Mouse (Mus musculus) limb, embryonic 15.5 days (tissue): ENCODE results near the gene Cdh8. TPM values are rescaled to one million over a fixed set of nuclear protein-coding genes. Genes with fewer than 3 reads are reported as not detected.

Experiments
- ATAC-seq: fragments of 200-750 bp; cut with Nextera tagmentation; 2 replicates; pipeline ENCODE4 v1.8.0; 2017; ENCODE audit warnings: low read depth, moderate TSS enrichment; ENCODE audit not compliant: insufficient number of reproducible peaks, low FRiP score, low TSS enrichment
- H3K27ac ChIP-seq: fragments of 300-500 bp; sonication (generic); 2 replicates; pipeline ENCODE4 v1.5.1; 2015; ENCODE audit warnings: moderate library complexity, mild to moderate bottlenecking, inconsistent platforms
- H3K27me3 ChIP-seq: fragments of 300-500 bp; sonication (generic); 2 replicates; pipeline ENCODE4 v1.6.1; 2015; ENCODE audit warnings: inconsistent platforms
- H3K36me3 ChIP-seq: fragments of 300-500 bp; sonication (generic); 2 replicates; pipeline ENCODE4 v1.6.1; 2015; ENCODE audit warnings: inconsistent platforms
- H3K4me1 ChIP-seq: fragments of 300-500 bp; sonication (generic); 2 replicates; pipeline ENCODE4 v1.6.1; 2015; ENCODE audit warnings: inconsistent platforms
- H3K4me2 ChIP-seq: fragments of 300-500 bp; sonication (generic); 2 replicates; pipeline ENCODE4 v1.6.1; 2015; ENCODE audit warnings: mild to moderate bottlenecking, inconsistent platforms
- H3K4me3 ChIP-seq: fragments of 300-500 bp; sonication (generic); 2 replicates; pipeline ENCODE4 v1.5.1; 2015; ENCODE audit warnings: mild to moderate bottlenecking, inconsistent platforms
- H3K9ac ChIP-seq: fragments of 300-500 bp; sonication (generic); 2 replicates; pipeline ENCODE4 v1.6.1; 2015; ENCODE audit warnings: inconsistent platforms
- H3K9me3 ChIP-seq: fragments of 300-500 bp; sonication (generic); 2 replicates; pipeline ENCODE4 v1.6.1; 2016; ENCODE audit warnings: inconsistent platforms
- WGBS: fragments of 180-500 bp; shearing (Covaris S2); methylation state at CpG from one replicate; pipeline ENCODE4 v1.1.7; 2015; 5-methylcytosine and 5-hydroxymethylcytosine counted together
- polyA plus RNA-seq: library from polyadenylated mRNA; unstranded; fragments of >200 nt; fragmentation: Nextera tagmentation; extraction: Ambion mirVana; gene quantifications from 2 replicates; pipeline ENCODE4 v1.2.1, GENCODE M21; 2015

The Cdh8 gene
- 1.5 and 2.1 TPM in 2 replicates for polyA plus RNA-seq

DNA sequence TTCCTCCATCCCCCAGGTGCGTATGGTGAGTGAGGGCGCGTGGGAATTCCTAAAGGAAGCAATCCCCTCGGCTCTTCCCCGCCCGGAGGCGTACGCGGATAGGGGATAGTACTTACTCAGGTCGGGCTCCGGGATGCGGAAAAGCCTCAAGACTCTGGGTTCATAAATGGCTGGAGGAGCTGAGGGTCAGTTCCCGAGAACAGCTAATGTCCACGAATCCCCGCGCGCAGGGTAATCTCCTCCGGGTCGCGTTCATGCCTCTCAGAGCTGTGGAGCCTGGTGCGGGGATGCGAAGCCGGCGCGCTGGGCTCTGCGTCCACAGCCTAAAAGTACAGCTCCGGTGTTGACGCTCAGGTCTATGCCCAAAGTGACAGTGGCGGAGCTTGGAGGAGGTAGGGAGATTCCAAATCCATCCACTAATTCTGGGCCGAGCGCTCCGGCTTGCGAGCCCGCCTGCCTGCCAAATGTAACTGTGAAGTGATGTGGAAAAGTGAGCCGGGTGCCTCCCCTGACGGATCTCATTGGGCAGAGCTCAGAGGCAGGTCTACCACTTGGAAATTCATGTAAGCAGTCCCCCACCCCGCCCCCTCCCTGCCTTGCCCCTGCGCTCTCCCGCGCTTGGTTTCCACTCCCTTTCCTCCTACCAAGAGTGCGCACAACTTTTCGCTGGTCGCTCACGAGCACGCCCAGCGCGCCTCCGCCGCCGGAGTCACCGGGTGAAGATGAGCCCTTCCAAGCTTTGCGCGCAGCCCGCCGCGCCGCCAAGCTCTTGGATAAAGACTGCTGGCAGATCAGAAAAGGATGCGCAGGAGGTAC is at the start of gene Cdh8:
Gene Cdh8 (minus strand): TSS at position 506 of the 816 bp plus-strand sequence.
- no peak within 1 kb of the TSS for H3K27ac ChIP-seq
- H3K27me3 ChIP-seq = peaks cover 61% of the 10 kb centered on the region
- no peaks in the 10 kb centered on the region for H3K36me3 ChIP-seq
- WGBS = 1% methylated on average over 58 of the region's 58 CpGs
- H3K4me1 ChIP-seq = peaks cover 21% of the 10 kb centered on the region
- 0 out of 2 replicates have a peak within 1 kb of the TSS, but pooled peaks have one; percentile 10 for H3K9ac ChIP-seq
- ATAC-seq = peak; percentile 69; the same call in 1 of the 2 replicates
- no peaks in the 10 kb centered on the region for H3K9me3 ChIP-seq
- H3K4me2 ChIP-seq = peak within 1 kb of the TSS; percentile 85
- peak within 1 kb of the TSS; percentile 43 for H3K4me3 ChIP-seq

- 86% methylated on average over 1 of the region's 1 CpGs for WGBS
- no peaks in the 10 kb centered on the region for H3K4me1 ChIP-seq
- no peak overlapping the region for H3K9ac ChIP-seq
- no peaks in the 10 kb centered on the region for H3K9me3 ChIP-seq
- H3K4me2 ChIP-seq = no peak overlapping the region
- H3K4me3 ChIP-seq = no peak overlapping the region
- ATAC-seq = no peak
- no peaks in the 10 kb centered on the region for H3K27me3 ChIP-seq
- no peak overlapping the region for H3K27ac ChIP-seq
- no peaks in the 10 kb centered on the region for H3K36me3 ChIP-seq
These were observed 30.2 kb upstream of the Cdh8 start for GRCm38 (mm10) chr8:99446506-99446905.

- H3K27me3 ChIP-seq = no peaks in the 10 kb centered on the region; the same call in 1 of the 2 replicates
- H3K9me3 ChIP-seq = no peaks in the 10 kb centered on the region
- no peaks in the 10 kb centered on the region for H3K4me1 ChIP-seq
- no peak for ATAC-seq
- no peak overlapping the region for H3K9ac ChIP-seq
- no peaks in the 10 kb centered on the region for H3K36me3 ChIP-seq
- no peak overlapping the region for H3K4me2 ChIP-seq
- H3K27ac ChIP-seq = no peak overlapping the region
- 76% methylated on average over 4 of the region's 4 CpGs for WGBS
- no peak overlapping the region for H3K4me3 ChIP-seq
These were observed 9.6 kb upstream of the Cdh8 start for GRCm38 (mm10) chr8:99425901-99426300.

DNA sequence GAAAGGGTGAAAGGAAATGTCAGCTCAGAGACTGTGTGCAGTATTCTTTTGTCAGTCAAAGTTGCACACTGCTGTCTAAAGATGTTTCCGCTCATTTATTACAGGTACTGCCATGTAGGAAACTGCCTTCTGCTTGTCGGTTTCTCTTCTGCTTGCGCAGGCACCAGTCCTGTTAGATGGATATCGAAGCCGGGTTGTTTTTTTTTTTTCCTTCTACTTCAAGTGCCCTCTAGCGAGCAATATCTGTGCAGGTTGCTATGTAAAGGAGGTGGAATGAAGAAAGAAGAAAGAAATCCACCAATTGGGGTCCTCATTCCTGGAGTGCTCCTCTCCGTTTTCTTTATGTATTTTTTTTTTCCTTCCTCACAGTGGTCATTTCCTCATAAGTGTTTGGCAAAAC is 5.2 kb upstream of the Cdh8 start:
- H3K4me3 ChIP-seq = no peak overlapping the region
- peaks cover 26% of the 10 kb centered on the region for H3K27me3 ChIP-seq
- H3K27ac ChIP-seq = no peak overlapping the region
- H3K4me1 ChIP-seq = peaks cover 5% of the 10 kb centered on the region
- H3K4me2 ChIP-seq = no peak overlapping the region
- H3K9ac ChIP-seq = no peak overlapping the region
- 28% methylated on average over 7 of the region's 7 CpGs for WGBS
- H3K36me3 ChIP-seq = no peaks in the 10 kb centered on the region
- no peak for ATAC-seq
- no peaks in the 10 kb centered on the region for H3K9me3 ChIP-seq

- Histone ChIP-seq H3K9ac (no peak overlapping the region), H3K27ac (no peak overlapping the region), H3K4me2 (no peak overlapping the region), H3K4me3 (no peak overlapping the region), H3K4me1 (peaks cover 21% of the 10 kb centered on the region), H3K9me3 (no peaks in the 10 kb centered on the region), H3K27me3 (peaks cover 44% of the 10 kb centered on the region), H3K36me3 (no peaks in the 10 kb centered on the region)
- 85% methylated on average over 4 of the region's 4 CpGs for WGBS
- ATAC-seq = no peak
These were observed 3.5 kb upstream of the Cdh8 start for GRCm38 (mm10) chr8:99419726-99420125.

DNA sequence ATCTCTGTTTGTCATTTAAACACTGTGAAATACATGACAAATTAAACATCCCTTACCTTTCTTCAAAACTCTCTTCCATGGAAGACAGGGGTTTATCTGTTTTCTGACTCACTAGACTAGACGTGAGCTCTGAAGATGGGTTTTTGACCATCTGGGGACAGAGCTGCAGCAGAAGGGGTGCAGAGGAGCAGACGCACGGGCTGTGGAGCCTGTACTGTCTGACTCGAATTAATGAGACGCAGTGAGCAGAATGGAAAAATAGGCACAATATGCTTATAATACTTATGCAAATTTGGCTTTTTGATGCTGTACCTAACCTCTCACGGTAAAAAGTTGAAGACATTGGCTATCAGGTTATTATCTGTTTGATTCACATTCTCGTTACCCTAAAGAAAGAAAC is 1.2 kb upstream of the Cdh8 start:
- ATAC-seq = no peak
- Histone ChIP-seq H3K9me3 (no peaks in the 10 kb centered on the region), H3K27me3 (peaks cover 61% of the 10 kb centered on the region), H3K4me1 (peaks cover 21% of the 10 kb centered on the region), H3K27ac (no peak overlapping the region), H3K4me2 (no peak overlapping the region), H3K9ac (no peak overlapping the region), H3K4me3 (no peak overlapping the region), H3K36me3 (no peaks in the 10 kb centered on the region)
- 50% methylated on average over 7 of the region's 7 CpGs for WGBS

DNA sequence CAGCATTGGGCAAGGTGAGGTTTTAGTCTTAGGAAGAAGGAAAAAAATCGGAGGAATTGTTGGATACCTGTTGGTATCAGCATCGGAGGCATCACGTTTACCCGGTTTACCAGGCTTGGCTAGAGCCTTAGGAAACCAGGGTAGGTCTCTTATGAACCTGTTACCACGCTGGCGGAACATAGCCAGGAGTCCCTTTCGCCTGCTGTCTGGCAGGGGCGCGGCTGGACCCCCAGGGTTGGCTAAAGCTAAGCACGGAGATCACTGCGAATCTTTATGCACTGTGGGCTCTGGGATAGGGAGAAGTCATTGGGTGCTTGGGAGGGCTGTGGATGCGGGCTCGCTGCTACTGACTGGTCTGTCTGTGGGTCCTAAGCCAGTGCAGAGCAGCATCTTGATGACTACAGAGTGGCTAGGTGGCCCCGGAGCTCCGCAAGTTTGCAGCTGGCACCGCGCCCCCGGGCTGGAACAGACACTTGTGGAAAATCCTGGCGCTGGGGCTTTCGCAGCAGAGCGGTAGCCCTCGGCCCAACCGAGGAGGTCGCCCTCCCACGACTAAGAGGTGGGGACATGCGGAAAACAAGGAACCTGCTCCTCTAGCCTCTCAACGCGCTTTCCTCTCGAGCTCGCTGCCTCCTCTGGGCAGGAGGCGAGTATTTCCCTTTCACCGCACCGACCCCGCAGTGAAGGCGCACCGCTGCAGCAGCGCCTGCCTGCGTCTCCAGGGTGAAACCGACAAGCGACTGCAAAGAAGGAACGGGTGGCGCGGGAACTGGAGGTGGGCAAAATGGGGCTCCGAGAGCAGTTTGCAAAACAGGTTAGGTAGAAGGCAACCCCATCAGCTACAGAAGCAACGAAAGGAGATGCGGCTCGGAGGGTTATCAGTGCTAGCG is 950 bp downstream of the Cdh8 start:
- no peaks in the 10 kb centered on the region for H3K36me3 ChIP-seq
- no peak overlapping the region for H3K27ac ChIP-seq
- H3K9ac ChIP-seq = no peak overlapping the region
- peak overlapping the region; percentile 85 for H3K4me2 ChIP-seq
- under 1% methylated on average over 48 of the region's 48 CpGs for WGBS
- peaks cover 21% of the 10 kb centered on the region for H3K4me1 ChIP-seq
- H3K27me3 ChIP-seq = peaks cover 61% of the 10 kb centered on the region
- peak overlapping the region; percentile 43 for H3K4me3 ChIP-seq
- no peaks in the 10 kb centered on the region for H3K9me3 ChIP-seq
- no peak; the same call in 1 of the 2 replicates for ATAC-seq

- H3K27me3 ChIP-seq = peaks cover 57% of the 10 kb centered on the region
- peaks cover 21% of the 10 kb centered on the region for H3K4me1 ChIP-seq
- H3K4me3 ChIP-seq = peak overlapping the region; percentile 43; the same call in 1 of the 2 replicates
- no peak for ATAC-seq
- H3K4me2 ChIP-seq = peak overlapping the region; percentile 85; the same call in 1 of the 2 replicates
- no peak overlapping the region for H3K27ac ChIP-seq
- 4% methylated on average over 9 of the region's 9 CpGs for WGBS
- H3K36me3 ChIP-seq = no peaks in the 10 kb centered on the region
- H3K9ac ChIP-seq = no peak overlapping the region
- no peaks in the 10 kb centered on the region for H3K9me3 ChIP-seq
These were observed 1.8 kb downstream of the Cdh8 start for GRCm38 (mm10) chr8:99414483-99414921.

DNA sequence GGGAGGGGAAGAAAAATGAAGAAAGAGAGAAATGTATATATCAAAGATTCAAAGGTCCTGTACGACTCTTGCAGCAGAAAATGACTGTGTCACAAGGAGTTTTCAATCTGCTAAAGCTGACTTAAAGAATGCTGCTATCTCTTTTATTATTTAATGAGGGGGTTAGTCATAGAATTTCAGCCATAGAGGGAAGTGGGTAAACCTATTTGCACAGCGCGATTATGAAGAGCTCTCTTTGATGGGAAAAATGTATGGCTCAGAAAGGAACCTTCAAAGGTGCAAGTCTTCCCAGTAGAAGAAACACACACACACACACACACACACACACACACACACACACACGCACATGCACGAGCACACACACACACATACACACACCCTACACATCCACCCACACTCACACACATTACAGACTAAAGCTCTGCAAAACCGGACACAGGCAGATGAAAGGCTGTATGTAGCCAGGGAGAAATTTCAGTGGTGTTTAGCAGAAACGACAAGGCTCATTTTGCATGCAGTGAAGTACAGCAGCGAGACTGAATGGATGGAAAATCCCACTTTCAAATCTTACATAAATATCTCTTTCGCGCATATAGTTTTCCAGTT is 2.3 kb downstream of the Cdh8 start:
- 44% methylated on average over 10 of the region's 10 CpGs for WGBS
- no peaks in the 10 kb centered on the region for H3K36me3 ChIP-seq
- 0 out of 2 replicates have a peak overlapping the region, but pooled peaks have one; percentile 85 for H3K4me2 ChIP-seq
- peaks cover 21% of the 10 kb centered on the region for H3K4me1 ChIP-seq
- H3K9ac ChIP-seq = no peak overlapping the region
- no peak for ATAC-seq
- H3K9me3 ChIP-seq = no peaks in the 10 kb centered on the region
- no peak overlapping the region for H3K27ac ChIP-seq
- H3K27me3 ChIP-seq = peaks cover 54% of the 10 kb centered on the region
- H3K4me3 ChIP-seq = peak overlapping the region; percentile 43; the same call in 1 of the 2 replicates

DNA sequence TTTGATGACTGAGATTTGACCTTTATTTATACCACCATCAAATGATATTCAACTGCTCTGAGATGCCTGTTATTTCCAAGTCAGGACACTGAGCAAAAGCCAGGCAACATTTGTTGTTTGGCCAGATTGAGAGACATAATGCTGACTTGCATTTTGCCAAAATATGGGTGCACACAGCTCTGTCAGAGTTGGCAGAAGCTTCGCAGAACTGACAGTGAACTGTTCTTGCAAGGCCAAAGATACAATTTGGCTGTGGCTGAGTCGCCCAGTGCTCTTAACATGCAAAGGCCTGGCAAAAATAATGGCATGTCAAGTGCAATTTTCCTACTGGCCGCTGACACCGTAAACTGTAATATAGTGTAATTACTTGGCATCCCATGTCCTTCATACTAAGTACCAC is 22.4 kb downstream of the Cdh8 start:
- Histone ChIP-seq H3K4me3 (no peak overlapping the region), H3K4me1 (no peaks in the 10 kb centered on the region), H3K27me3 (no peaks in the 10 kb centered on the region), H3K9ac (no peak overlapping the region), H3K27ac (no peak overlapping the region), H3K9me3 (no peaks in the 10 kb centered on the region), H3K4me2 (no peak overlapping the region), H3K36me3 (no peaks in the 10 kb centered on the region)
- no peak for ATAC-seq
- WGBS = 71% methylated on average over 4 of the region's 4 CpGs

- WGBS = 87% methylated on average over 5 of the region's 5 CpGs
- no peak overlapping the region for H3K9ac ChIP-seq
- H3K4me2 ChIP-seq = no peak overlapping the region
- no peaks in the 10 kb centered on the region for H3K4me1 ChIP-seq
- no peak overlapping the region for H3K4me3 ChIP-seq
- no peak for ATAC-seq
- H3K9me3 ChIP-seq = no peaks in the 10 kb centered on the region
- no peaks in the 10 kb centered on the region for H3K27me3 ChIP-seq
- no peaks in the 10 kb centered on the region for H3K36me3 ChIP-seq
- H3K27ac ChIP-seq = no peak overlapping the region
These were observed 46.2 kb downstream of the Cdh8 start for GRCm38 (mm10) chr8:99370104-99370503.
